Comparison of ENCODE assay signal across 8 mouse cellular contexts in the genomic region with DNA sequence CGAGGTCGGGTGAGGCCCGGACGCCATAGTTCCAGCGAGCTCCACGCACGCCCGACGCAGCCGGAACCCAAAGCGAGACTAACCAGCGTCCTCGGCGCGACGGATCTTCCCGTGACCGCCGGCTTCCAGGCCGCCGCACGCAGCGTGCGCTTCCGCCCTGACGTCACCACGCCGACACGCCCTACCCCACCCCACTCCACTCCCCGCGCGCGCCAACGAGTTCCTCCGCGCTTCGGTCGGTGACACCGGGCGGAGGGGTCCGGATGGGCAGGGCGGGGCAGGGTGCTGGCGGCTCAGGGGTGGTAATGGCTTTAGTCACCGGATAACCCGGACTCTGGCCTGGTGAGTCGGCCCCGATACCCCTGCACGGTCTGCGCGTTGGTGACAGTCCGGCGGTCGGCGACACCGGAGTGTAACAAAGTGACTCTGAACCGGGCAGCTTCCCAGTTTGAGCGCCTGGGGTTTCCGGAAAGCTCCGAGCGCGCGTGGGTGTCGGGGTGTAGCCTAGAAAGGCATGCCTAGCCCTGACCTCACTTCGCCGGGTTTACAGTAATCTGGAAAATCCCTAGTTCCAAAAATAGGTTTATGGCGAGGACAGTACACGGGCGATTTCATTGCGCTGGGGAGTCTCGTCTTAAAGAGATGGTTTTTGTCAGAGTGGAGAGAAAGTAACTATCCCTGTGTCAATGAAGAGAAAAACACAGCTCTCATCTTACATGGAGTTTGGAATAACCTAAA. TPM values are rescaled to one million over a fixed set of nuclear protein-coding genes. Genes with fewer than 3 reads are reported as not detected.
DNase-seq lines count a peak whose midpoint lies in the region; ATAC-seq and TF ChIP-seq lines count a peak whose summit lies in the region.

Gene Ccnl1 (minus strand): TSS at position 148 of the 738 bp plus-strand sequence.

- H3K4me2 ChIP-seq in forebrain, embryonic 15.5 days (replicated peaks) = peak within 1 kb of the TSS; percentile 78
- H3K4me2 ChIP-seq in liver, postnatal 0 days (ENCODE audit: low read depth, low read length) = peak within 1 kb of the TSS; percentile 83
- peak within 1 kb of the TSS; percentile 91 for H3K4me2 ChIP-seq in neural tube, embryonic 13.5 days

- TF ChIP-seq CTCF in liver, postnatal 0 days (IDR thresholded peaks at IDR 0.05; ENCODE audit: low read depth) = no peak

- no peaks in the 10 kb centered on the region for H3K9me3 ChIP-seq in ES-E14 (ENCODE audit: control insufficient read depth, insufficient read depth, low read depth, low read length)
- no peaks in the 10 kb centered on the region for H3K9me3 ChIP-seq in forebrain, embryonic 15.5 days
- no peaks in the 10 kb centered on the region for H3K9me3 ChIP-seq in liver, postnatal 0 days (ENCODE audit: low read length)
- H3K9me3 ChIP-seq in neural tube, embryonic 13.5 days = no peaks in the 10 kb centered on the region

- peak within 1 kb of the TSS; percentile 93 for H3K27ac ChIP-seq in ES-E14 (ENCODE audit: insufficient read depth, low read depth, low read length, poor library complexity, severe bottlenecking)
- peak within 1 kb of the TSS; percentile 99 for H3K27ac ChIP-seq in forebrain, embryonic 15.5 days (replicated peaks)
- peak within 1 kb of the TSS; percentile 100 for H3K27ac ChIP-seq in liver, postnatal 0 days (ENCODE audit: low read depth)
- H3K27ac ChIP-seq in neural tube, embryonic 13.5 days (replicated peaks) = peak within 1 kb of the TSS; percentile 100

- in situ Hi-C loops in ES-E14 (cut with MboI; ENCODE audit: low sequenced_read_pairs in 2 of 2, unreplicated experiment in 2 of 2) = no loop called here

- intact Hi-C loops in heart, postnatal 14 days (cut with DNase I) = loop anchor here (1.0 to 10.0 kb wide), 2 partner anchors 16 to 563 kb away; partner anchors contain the start of gene Ssr3

- H3K4me1 ChIP-seq in ES-E14 (ENCODE audit: control insufficient read depth in 2 of 2, insufficient read depth in 2 of 2, low read length in 2 of 2, poor library complexity in 1 of 2) = peaks cover 2 to 3% of the 10 kb centered on the region in 2 experiments; a peak in 1 of 4 replicates
- H3K4me1 ChIP-seq in forebrain, embryonic 15.5 days = peaks cover 41% of the 10 kb centered on the region
- peaks cover 55% of the 10 kb centered on the region for H3K4me1 ChIP-seq in liver, postnatal 0 days (ENCODE audit: insufficient read depth)
- peaks cover 44% of the 10 kb centered on the region for H3K4me1 ChIP-seq in neural tube, embryonic 13.5 days (replicated peaks)

- peak; percentile 62 for DNase-seq in ES-E14 (ENCODE audit: low read depth, low spot score)
- DNase-seq in cerebellum, adult 11-12 months = peak; percentile 95
- DNase-seq in heart, postnatal 14 days = peak; percentile 98 to 99
- peak; percentile 95 for DNase-seq in layer of hippocampus, adult 11-12 months (ENCODE audit: low spot score)
- peak; percentile 98 for DNase-seq in liver, postnatal 0 days
- peak; percentile 92 for DNase-seq in telencephalon, adult 2 months (ENCODE audit: low read depth, low spot score)

- H3K27me3 ChIP-seq in forebrain, embryonic 15.5 days = no peaks in the 10 kb centered on the region
- no peaks in the 10 kb centered on the region for H3K27me3 ChIP-seq in liver, postnatal 0 days (ENCODE audit: insufficient read depth, low read length)
- no peaks in the 10 kb centered on the region for H3K27me3 ChIP-seq in neural tube, embryonic 13.5 days

- peak within 1 kb of the TSS; percentile 99 for H3K9ac ChIP-seq in ES-E14 (ENCODE audit: insufficient read depth, low read depth, low read length, poor library complexity, severe bottlenecking)
- H3K9ac ChIP-seq in forebrain, embryonic 15.5 days (replicated peaks) = peak within 1 kb of the TSS; percentile 99
- peak within 1 kb of the TSS; percentile 96 for H3K9ac ChIP-seq in liver, postnatal 0 days (replicated peaks)
- peak within 1 kb of the TSS; percentile 100 for H3K9ac ChIP-seq in neural tube, embryonic 13.5 days

- no peak for TF ChIP-seq EP300 in liver, postnatal 0 days (IDR thresholded peaks at IDR 0.05; ENCODE audit: low read depth)

- ATAC-seq in forebrain, embryonic 15.5 days (replicated peaks) = peak; percentile 97
- peak; percentile 92 for ATAC-seq in liver, postnatal 0 days
- peak; percentile 97 for ATAC-seq in neural tube, embryonic 13.5 days (ENCODE audit: low read depth)

- WGBS in forebrain, embryonic 15.5 days = under 1% methylated on average over 50 of the region's 70 CpGs
- under 1% methylated on average over 69 of the region's 70 CpGs for WGBS in liver, postnatal 0 days (ENCODE audit: insufficient replicate concordance)
- under 1% methylated on average over 70 of the region's 70 CpGs for WGBS in neural tube, embryonic 13.5 days

- H3K4me3 ChIP-seq in ES-E14 (ENCODE audit: insufficient read depth in 1 of 2, low read depth in 1 of 2, low read length in 2 of 2, poor library complexity in 1 of 2, severe bottlenecking in 1 of 2) = peak within 1 kb of the TSS; percentile 88 to 97
- H3K4me3 ChIP-seq in forebrain, embryonic 15.5 days = peak within 1 kb of the TSS; percentile 100
- peak within 1 kb of the TSS; percentile 97 for H3K4me3 ChIP-seq in liver, postnatal 0 days (ENCODE audit: low read depth, low read length)
- H3K4me3 ChIP-seq in neural tube, embryonic 13.5 days = peak within 1 kb of the TSS; percentile 97

- peaks cover 13% of the 10 kb centered on the region; the same call in 1 of the 2 replicates for H3K36me3 ChIP-seq in ES-E14 (ENCODE audit: control insufficient read depth, insufficient read depth, low read length, poor library complexity, severe bottlenecking)
- H3K36me3 ChIP-seq in forebrain, embryonic 15.5 days = peaks cover 17% of the 10 kb centered on the region; the same call in 1 of the 2 replicates
- H3K36me3 ChIP-seq in liver, postnatal 0 days (replicated peaks; ENCODE audit: insufficient read depth, low read length) = peaks cover 31% of the 10 kb centered on the region
- peaks cover 22% of the 10 kb centered on the region for H3K36me3 ChIP-seq in neural tube, embryonic 13.5 days

TF ChIP-seq in ES-E14, 5 proteins besides CTCF, POLR2A, EP300 and RAD21:
- TF ChIP-seq ZC3H11A (IDR thresholded peaks at IDR 0.05; ENCODE audit: borderline replicate concordance, low read depth, low read length) = no peak
- no peak for TF ChIP-seq MAFK (IDR thresholded peaks at IDR 0.05; ENCODE audit: insufficient read depth, low read depth, low read length)
- TF ChIP-seq HCFC1 (IDR thresholded peaks at IDR 0.05; ENCODE audit: borderline replicate concordance, insufficient read depth, low read length) = peak; percentile 65; the same call in 1 of the 2 replicates
- no peak for TF ChIP-seq CHD2 (IDR thresholded peaks at IDR 0.05; ENCODE audit: low read depth, low read length)
- no peak for TF ChIP-seq ZNF384 (IDR thresholded peaks at IDR 0.05; ENCODE audit: low read depth, low read length)

RNA-seq across cellular contexts. Expression of gene Ccnl1, which starts in this region (rescaled TPM):
- 82.8 and 91.5 TPM in 2 replicates for total RNA-seq in ES-E14 (2012; rRNA removed)
- 81.5 and 87.6 TPM in 2 replicates for polyA plus RNA-seq in forebrain, embryonic 15.5 days (2015; fragmentation: Nextera tagmentation; extraction: Ambion mirVana)
- 10 to 100 TPM; 33.6 TPM for total RNA-seq in heart, postnatal 14 days (2021)
- polyA plus RNA-seq in liver, postnatal 0 days (2015; fragmentation: Nextera tagmentation; extraction: Ambion mirVana) = 33.1 and 38.1 TPM in 2 replicates
- polyA plus RNA-seq in neural tube, embryonic 13.5 days (2015; fragmentation: Nextera tagmentation; extraction: Ambion mirVana) = 75.1 and 83.6 TPM in 2 replicates

Comparison
In these comparisons a context has a peak if more than half of its experiments do, and no peak if none do; other contexts are left out.
1. Peak in every context shown above with its lines: DNase-seq, ATAC-seq, H3K4me3 ChIP-seq and H3K27ac ChIP-seq.